9 mouse cellular contexts compared by ENCODE assay signal in genomic region chr3:145442268-145442667, GRCm38 (mm10).
A peak's percentile ranks its signal among the peaks of the same experiment; 100 is the strongest.
DNase-seq lines count a peak whose midpoint lies in the region; ATAC-seq and TF ChIP-seq lines count a peak whose summit lies in the region.
"Had no signal": no experiment of that assay in that cellular context is flagged by ENCODE, and none has a peak within 500 bp of the region (broad histone marks: within the 10 kb centered on the region; RNA-seq: fewer than 3 reads in every experiment).

No protein-coding gene starts in this region.

- H3K79me2 ChIP-seq in heart, adult 2 months (replicated peaks; ENCODE audit: control insufficient read depth, insufficient read depth, low read length) = no peaks in the 10 kb centered on the region

- no peaks in the 10 kb centered on the region for H3K4me1 ChIP-seq in heart, adult 2 months (ENCODE audit: control insufficient read depth, insufficient read depth, low read length)
- H3K4me1 ChIP-seq in heart, embryonic 12.5 days (replicated peaks) = no peaks in the 10 kb centered on the region

- no peak for TF ChIP-seq POLR2A in heart, adult 2 months (IDR thresholded peaks at IDR 0.05; ENCODE audit: insufficient read depth, low read depth, low read length)

- no peak overlapping the region for H3K4me2 ChIP-seq in heart, embryonic 12.5 days

- DNase-seq in heart, adult 2 months = no peak
- DNase-seq in testis, postnatal 10 days (ENCODE audit: low spot score) = peak; percentile 67
- no peak for DNase-seq in testis, postnatal 14 days (ENCODE audit: low spot score)
- peak; percentile 52 for DNase-seq in lung, postnatal 10 days
- no peak for DNase-seq in thymus, postnatal 10 days (ENCODE audit: low spot score in 2 of 2)
- DNase-seq in cerebellum, adult 11 months = no peak

- H3K36me3 ChIP-seq in heart, adult 2 months (ENCODE audit: control insufficient read depth, insufficient read depth, low read length) = no peaks in the 10 kb centered on the region
- H3K36me3 ChIP-seq in heart, embryonic 12.5 days = no peaks in the 10 kb centered on the region

- H3K27ac ChIP-seq in heart, adult 2 months = no peak overlapping the region
- no peak overlapping the region for H3K27ac ChIP-seq in heart, embryonic 12.5 days (ENCODE audit: poor library complexity, severe bottlenecking)

- H3K9ac ChIP-seq in heart, adult 2 months (ENCODE audit: low read depth, low read length) = no peak overlapping the region
- H3K9ac ChIP-seq in heart, embryonic 12.5 days = no peak overlapping the region

- H3K4me3 ChIP-seq in heart, adult 2 months = no peak overlapping the region
- H3K4me3 ChIP-seq in heart, embryonic 12.5 days = no peak overlapping the region
- H3K4me3 ChIP-seq: myocyte had no signal

- no peaks in the 10 kb centered on the region for H3K27me3 ChIP-seq in heart, adult 2 months (ENCODE audit: control insufficient read depth, insufficient read depth, low read length)
- H3K27me3 ChIP-seq in heart, embryonic 12.5 days (replicated peaks) = no peaks in the 10 kb centered on the region

- 83% methylated on average over 1 of the region's 1 CpGs for WGBS in heart, adult 2 months
- WGBS in heart, embryonic 12.5 days = 72% methylated on average over 1 of the region's 1 CpGs

- ATAC-seq in heart, embryonic 12.5 days (ENCODE audit: insufficient number of reproducible peaks, low FRiP score) = no peak
- peak; percentile 88 for ATAC-seq in frontal cortex, adult (ENCODE audit: low TSS enrichment)

- no peak for TF ChIP-seq EP300 in heart, adult 2 months (IDR thresholded peaks at IDR 0.05; ENCODE audit: insufficient read depth, low read depth, low read length)

- intact Hi-C loops in heart, adult 2 months (cut with DNase I) = loop anchor here (5.0 kb wide), 1 partner anchor 80 kb away; no protein-coding TSS in a partner anchor

- H3K9me3 ChIP-seq in heart, embryonic 12.5 days (replicated peaks) = 0 out of 2 replicates have a peak, but pooled peaks cover 2% of the 10 kb centered on the region

- peak; percentile 71 for TF ChIP-seq CTCF in heart, adult 2 months (IDR thresholded peaks at IDR 0.05)

Comparison
In these comparisons a context has a peak if more than half of its experiments do, and no peak if none do; other contexts are left out.
1. DNase-seq: peak in testis, postnatal 10 days (single experiment) and lung, postnatal 10 days (single experiment); none in heart, adult 2 months (0 of 2), testis, postnatal 14 days (single experiment), thymus, postnatal 10 days (0 of 2) and cerebellum, adult 11 months (single experiment).